Mouse (Mus musculus) bone marrow, adult 2 months (tissue): ENCODE results near the gene Kcng4.

Source experiments
- CTCF ChIP-seq: fragments of 200-500 bp; IDR thresholded peaks from 2 replicates; pipeline ENCODE4 v1.5.1; 2011; ENCODE audit warnings: low read length, control low read depth; ENCODE audit not compliant: control insufficient read depth, insufficient read depth
- POLR2A ChIP-seq: fragments of 200-500 bp; IDR thresholded peaks from 2 replicates; pipeline ENCODE4 v1.6.1; 2011; ENCODE audit warnings: low read depth, mild to moderate bottlenecking, control low read depth, low read length, borderline replicate concordance; ENCODE audit not compliant: control insufficient read depth

- no peak for TF ChIP-seq CTCF
- TF ChIP-seq POLR2A = no peak
These were observed 1.9 kb upstream of the Kcng4 start for GRCm38 (mm10) chr8:119637381-119637780.
